Mouse (Mus musculus): ENCODE data around the gene Trpc4ap. TPM values are rescaled to one million over a fixed set of nuclear protein-coding genes. Genes with fewer than 3 reads are reported as not detected.
A peak's percentile ranks its signal among the peaks of the same experiment; 100 is the strongest.

Trpc4ap gene
- total RNA-seq, 2 experiments from 2014 or later = 154 to 160 TPM

DNA sequence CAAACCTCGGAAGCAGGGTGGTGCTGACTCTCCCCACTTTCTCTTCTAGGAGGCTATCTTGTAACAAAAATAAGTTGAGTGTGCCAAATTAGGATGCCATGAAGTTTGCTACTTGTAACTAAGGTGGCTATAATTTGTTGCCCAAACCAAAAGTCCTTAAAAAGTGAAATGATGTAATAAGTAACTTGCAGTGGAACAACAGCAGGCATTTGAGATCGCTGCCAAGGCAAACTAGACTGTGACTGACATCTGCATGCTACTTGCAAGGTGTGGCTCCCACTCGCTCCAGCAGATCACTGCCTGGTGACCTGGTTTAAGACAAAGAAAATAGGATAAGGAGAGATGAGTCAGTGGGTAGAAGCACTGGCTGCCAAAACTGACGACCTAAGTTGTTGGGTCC, 952 bp upstream of the Trpc4ap start:
- DNase-seq = no peak

DNA sequence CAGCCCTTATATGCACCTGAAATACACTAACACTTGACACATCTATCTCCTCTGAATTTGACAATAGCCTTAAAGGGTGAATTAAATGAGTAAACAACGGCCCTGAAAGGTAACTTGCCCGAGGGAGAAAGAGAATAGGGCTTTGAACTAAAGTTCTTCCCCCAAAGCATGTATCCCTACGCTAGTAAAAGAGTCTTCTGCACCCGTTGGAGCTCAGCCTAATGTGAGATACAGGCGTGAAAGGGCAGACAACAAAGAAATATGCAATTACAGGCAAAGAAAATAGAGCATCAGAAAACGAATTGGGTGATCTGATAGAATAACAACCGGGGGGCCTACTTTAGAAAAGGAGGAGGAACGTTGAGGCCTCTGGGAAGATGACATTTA, 855 bp downstream of the Trpc4ap start:
- no peak for DNase-seq

DNA sequence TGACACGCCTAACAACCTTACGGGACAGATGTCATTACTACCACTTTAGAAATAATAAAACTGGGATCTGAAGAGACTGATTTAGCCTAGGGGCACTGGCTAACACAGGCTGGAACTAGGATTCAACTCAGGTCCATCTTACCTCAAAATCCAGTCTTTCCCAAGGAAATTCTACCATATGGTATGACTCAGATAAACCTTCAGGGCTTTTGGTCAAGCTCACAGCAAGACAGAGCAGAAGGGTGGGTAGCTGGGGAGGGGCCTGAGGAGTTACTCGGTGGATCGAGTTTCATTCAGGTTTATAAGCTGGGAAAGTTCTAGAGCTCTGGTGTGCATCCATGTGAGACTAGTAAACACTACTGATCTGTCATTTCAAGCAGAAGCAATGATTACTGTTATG, 3.0 kb downstream of the Trpc4ap start:
- DNase-seq = no peak

DNA sequence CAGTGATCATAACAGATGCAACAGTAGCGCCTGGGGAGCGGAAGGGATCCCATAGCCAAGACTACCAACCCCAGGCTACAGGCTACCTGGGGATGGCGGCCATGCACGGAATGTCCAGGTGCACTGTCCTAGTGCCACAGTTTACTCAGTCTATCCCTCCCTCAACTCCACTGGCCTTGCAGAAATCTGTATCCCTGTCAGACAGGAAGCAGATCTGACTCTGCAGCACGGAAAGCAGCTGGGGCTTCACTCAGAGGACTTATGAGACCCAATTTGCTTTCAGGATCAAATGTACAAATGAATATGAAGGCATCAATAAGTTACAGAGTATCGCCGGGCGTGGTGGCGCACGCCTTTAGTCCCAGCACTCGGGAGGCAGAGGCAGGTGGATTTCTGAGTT, 4.4 kb downstream of the Trpc4ap start:
- no peak for DNase-seq

DNA sequence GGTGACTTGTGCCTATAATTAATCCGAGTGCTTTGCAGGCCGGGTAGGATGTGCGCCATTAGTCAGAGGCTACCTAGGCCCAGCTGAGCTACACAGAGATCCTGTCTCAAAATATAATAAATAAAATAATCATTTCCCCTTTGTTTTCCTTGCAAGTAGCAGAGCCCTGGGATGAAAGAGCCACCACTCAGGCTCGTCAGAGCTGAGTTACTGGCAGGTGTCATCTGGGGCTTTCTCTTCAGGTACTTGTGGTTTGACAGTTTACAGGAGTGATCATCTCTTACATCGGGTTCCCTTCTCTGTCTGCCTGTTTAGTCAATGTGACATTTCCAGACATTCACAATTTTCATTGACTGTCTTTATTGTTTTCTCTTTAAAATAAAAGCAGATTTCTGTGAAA, 5.6 kb downstream of the Trpc4ap start:
- no peak for DNase-seq

DNA sequence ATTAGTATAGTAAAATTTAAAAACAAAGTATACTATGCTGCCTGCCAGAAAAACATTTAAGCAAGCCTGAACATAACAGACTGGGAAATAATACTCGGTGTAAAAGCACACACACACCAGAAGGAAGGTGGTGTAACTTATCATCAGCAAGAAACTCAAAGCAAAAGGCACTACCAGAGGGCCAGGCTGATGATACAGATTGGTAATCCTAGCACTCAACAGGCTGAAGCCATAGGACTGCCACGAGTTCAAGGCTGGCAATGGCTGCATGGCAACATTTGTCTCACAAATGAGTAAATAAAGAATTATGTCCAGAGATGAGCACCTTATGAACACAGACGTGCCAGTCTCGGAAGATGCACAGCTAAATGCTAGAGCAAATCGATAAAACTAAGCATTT, 8.4 kb downstream of the Trpc4ap start:
- DNase-seq = no peak

GRCm38 (mm10) chr2:155683137-155683536, 9.0 kb downstream of the Trpc4ap start:
- DNase-seq = no peak

DNA sequence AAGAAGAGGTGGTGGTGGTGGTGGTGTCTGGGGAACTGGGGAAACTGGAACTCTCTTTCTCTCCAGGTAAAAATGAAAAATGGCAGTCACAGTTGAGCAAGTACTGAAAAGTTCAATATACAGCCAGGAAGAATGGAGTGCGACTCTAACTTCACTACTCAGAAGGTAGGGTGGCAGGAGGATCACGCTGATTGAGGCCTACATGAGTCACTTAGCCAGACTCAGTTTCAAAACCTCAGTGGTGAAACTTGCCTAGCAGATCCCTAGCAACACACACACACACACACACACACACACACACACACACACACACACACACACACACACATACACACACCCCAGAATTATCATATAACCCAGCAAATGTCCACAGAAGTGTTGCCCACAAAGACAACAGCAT, 10.3 kb downstream of the Trpc4ap start:
- DNase-seq = no peak

GRCm38 (mm10) chr2:155681194-155681593, 11.0 kb downstream of the Trpc4ap start:
- no peak for DNase-seq

- no peak for DNase-seq
These were observed 11.6 kb downstream of the Trpc4ap start for GRCm38 (mm10) chr2:155680591-155680990.

- DNase-seq = no peak
These were observed 12.5 kb downstream of the Trpc4ap start for GRCm38 (mm10) chr2:155679586-155680110.

GRCm38 (mm10) chr2:155675118-155675517, 17.1 kb downstream of the Trpc4ap start:
- DNase-seq = peak in 1 of 2 experiments; percentile 32

GRCm38 (mm10) chr2:155673546-155673945, 18.6 kb downstream of the Trpc4ap start:
- DNase-seq = peak; percentile 37 to 45

DNA sequence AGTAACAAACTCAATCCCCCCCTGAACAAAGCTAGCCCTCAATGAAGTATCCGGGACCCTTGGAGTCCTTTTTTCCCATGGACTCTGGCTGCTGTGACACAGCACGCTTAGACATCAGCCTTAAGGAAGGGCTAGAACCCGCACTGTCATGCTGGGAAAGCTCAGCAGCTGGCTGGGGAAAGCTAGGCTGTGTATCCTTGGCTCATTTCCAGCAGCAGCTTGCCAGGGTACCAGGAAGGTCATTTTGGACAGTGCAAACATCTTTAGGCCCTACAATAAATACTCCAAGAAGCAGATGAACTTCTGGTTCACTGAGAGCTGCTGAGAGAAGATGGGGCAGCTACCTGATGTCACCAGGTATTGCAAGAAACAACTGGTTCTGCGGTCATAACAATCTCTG, 20.9 kb downstream of the Trpc4ap start:
- DNase-seq = no peak

- DNase-seq = no peak
These were observed 23.7 kb downstream of the Trpc4ap start for GRCm38 (mm10) chr2:155668461-155668860.

- DNase-seq = no peak
These were observed 24.3 kb downstream of the Trpc4ap start for GRCm38 (mm10) chr2:155667881-155668280.

GRCm38 (mm10) chr2:155663910-155664460, 28.2 kb downstream of the Trpc4ap start:
- DNase-seq = no peak

- peak; percentile 35 to 60 for DNase-seq
These were observed 29.1 kb downstream of the Trpc4ap start for GRCm38 (mm10) chr2:155663097-155663496.

GRCm38 (mm10) chr2:155662390-155662789, 29.8 kb downstream of the Trpc4ap start:
- DNase-seq = no peak

- DNase-seq = no peak
These were observed 36.3 kb downstream of the Trpc4ap start for GRCm38 (mm10) chr2:155655759-155656372.

DNA sequence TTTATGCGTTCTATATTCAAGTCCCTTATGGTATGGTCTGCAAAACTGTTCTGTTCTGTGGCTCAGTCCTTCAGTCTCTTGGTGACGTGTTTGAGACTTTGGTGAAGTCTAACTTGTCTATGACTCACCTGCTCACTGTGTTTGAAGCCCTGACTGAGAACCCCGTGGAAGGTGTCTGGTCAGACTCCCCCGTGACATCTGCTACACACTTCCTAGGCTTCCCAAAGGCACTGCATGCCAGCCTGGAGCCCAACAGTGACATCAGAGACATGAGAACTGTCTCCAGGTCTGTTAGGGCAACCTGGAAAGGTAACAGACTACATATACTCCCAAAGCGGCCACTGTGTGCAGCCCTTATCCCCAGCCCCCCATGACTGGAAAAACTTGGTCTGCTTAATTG, 39.6 kb downstream of the Trpc4ap start:
- DNase-seq = no peak

- no peak for DNase-seq
These were observed 46.4 kb downstream of the Trpc4ap start for GRCm38 (mm10) chr2:155645746-155646145.

DNA sequence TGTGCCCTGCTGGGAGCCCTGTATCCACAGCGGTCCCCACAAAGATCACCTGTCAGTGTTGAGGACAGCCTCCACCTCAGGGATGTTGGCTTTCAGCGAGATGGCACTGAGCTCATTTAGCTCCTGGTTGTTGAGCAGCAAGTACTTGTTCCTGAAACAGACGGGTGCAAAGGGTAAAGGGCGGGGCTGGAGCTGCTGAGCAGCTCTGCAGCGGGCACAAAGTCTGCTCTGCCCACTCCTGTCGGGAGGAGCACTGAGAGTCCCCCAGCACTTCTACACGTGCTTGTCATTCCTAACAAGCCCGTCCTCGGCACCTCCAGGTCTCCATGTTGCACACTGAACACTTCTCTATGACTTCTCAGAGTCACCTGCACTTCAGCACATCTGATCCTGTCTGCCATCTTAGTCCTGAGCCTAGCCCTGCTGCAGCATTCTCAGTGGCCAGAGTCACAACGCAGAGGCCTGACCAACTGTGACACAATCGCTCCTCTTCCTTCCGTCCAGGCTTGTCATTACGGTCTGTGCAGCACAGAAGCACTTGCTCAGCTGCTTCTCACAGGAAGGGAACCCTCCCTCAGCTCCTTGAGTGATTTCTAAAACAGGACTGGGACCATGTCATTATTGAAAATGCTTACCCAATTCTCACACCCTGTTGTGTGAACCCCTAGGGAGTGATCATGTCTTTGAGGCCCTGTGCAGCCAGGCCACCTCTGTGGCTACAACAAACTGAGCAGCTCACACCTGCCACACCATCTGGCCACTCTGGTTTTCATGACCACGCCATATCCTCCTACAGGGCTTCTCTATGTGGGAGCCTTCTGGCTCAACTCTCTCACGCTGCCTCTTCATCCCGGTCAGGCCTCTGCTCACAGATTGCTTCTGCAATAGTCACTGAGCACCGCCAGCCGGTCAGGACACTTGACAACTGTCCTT, 50.4 kb downstream of the Trpc4ap start:
- no peak for DNase-seq
